Mouse (Mus musculus) cortical plate, adult 2 months (tissue): ENCODE data around the gene Ptprm.

Experiments used
- CTCF ChIP-seq: fragments of 200-500 bp; IDR thresholded peaks from 2 replicates; pipeline ENCODE4 v1.5.1; 2011; ENCODE audit warnings: mild to moderate bottlenecking, control low read depth, low read length; ENCODE audit not compliant: insufficient read depth; ENCODE audit errors: extremely low read depth
- POLR2A ChIP-seq: fragments of 200-500 bp; IDR thresholded peaks from 2 replicates; pipeline ENCODE4 v1.6.1; 2011; ENCODE audit warnings: mild to moderate bottlenecking, low read length, control low read depth; ENCODE audit not compliant: insufficient read depth; ENCODE audit errors: extremely low read depth

DNA sequence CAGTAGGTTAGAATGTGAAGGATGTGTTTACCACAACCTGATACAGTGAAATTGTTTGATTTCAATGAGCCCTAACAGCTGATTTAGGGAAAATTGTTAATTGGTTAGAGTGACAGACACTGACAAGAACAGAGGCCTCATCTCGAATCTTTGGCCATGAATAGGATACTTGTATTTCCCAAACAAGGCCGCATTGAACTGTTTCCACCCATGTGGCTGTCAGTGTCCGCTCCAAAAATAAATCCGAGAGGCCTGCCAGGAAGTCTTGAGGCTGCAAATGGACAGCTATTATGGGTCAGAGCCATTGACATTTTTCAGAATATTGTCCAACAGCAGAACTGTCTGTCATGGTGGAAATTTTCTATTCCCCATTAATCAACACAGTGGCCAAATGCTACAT lies 409.8 kb downstream of the Ptprm start:
- TF ChIP-seq CTCF (no peak), POLR2A (no peak)
